Mouse (Mus musculus) monocyte, adult 2 months (primary cell): ENCODE data around the gene Sh2d3c.

Experiments used
- DNase-seq, 2 experiments: peaks; one replicate each; pipeline ENCODE4 v3.0.0; 2022; ENCODE audit warnings: low spot score in 2 of 2, low read depth in 1 of 2

The Sh2d3c gene

DNA sequence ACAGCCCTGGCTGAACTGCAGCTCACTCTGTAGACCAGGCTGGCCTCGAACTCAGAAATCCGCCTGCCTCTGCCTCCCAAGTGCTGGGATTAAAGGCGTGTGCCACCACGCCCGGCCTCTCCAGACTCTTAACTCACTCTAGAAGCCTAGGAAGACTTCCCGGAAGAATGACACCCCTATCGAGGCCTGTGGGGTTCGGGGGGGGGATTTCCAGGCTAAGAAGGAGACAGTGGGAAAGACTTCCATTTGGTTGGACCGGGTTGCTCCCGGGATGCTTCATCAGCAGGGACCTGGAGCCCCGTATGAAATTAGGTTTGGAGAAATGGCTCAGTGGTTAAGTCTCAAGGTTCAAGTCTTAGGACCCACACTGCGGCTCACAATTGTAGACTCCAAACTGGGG, 26.2 kb upstream of the Sh2d3c start:
- DNase-seq, result no peak

DNA sequence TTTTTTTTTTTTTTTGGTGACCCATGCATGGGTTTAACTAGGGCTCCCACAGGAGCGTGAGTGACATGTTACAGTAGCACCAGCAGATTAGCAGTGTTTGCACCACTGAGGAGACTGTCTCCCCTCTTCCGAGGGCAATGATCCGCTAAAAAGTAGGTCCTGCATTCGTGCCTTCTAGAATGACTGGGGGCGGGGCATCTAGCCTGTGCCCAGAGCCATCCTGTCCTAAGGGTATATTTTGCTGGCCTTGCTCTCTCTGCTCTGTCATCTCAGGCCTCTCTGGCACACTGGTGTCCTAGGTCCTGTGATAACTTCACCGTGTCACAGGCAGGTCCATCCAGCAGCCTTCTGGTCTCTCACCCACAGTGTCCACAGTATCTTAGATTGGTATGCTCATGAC, 21.2 kb upstream of the Sh2d3c start:
- DNase-seq, result no peak

DNA sequence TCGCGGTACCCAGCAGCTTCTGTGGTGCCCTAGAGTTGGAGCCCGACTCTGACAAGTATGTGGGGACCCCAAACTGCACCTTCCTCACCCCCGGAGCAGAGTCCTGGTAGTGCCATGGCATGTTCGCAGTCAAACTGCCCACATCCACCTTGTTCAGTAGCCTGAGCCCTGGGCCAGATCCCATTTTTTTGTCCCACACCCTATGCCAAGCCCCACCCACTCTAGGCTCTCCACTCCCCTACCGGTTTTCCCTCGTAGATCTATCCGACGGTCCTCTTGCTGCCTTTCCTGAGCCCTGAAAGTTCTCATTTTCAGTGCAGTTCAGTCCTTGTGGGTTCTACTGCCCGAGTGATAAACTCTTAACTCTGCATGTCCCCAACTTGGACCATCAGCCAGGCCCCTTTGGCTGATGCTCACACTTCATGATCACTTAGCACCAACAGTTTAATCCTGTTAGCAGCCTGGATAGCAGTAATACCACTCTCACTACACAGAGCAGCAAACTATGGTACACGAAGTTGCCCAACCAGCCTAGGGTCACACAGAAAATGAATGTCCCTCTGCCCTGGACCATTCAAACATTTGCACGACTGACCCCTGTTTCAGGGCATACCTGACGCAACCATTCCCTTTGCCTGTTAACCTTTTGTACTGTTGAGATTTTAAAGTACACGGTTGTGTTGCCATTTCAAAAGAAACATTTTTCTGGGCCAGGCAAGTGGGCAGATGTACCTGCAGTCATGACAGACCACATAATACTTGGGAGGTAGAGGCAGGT, 19.7 kb upstream of the Sh2d3c start:
- no peak for DNase-seq

DNA sequence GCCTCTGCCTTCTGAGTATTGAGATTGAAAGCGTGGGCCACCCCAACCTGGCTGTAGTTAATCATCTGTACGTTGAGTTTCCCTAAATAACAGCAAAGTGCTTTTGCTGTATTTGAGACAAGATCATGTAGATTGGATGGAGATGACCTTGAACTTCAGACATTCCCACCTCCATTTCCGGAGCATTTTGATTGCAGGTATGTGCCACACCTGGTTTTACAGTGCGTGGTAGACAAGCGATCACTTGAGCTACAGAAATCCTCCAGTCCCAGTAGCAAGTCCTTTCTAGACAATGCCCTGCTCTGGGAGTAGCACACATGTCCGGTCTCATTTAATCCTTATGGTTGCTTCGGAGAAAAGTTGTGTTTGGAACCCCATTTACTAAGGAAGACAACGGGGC, 17.8 kb upstream of the Sh2d3c start:
- no peak for DNase-seq

DNA sequence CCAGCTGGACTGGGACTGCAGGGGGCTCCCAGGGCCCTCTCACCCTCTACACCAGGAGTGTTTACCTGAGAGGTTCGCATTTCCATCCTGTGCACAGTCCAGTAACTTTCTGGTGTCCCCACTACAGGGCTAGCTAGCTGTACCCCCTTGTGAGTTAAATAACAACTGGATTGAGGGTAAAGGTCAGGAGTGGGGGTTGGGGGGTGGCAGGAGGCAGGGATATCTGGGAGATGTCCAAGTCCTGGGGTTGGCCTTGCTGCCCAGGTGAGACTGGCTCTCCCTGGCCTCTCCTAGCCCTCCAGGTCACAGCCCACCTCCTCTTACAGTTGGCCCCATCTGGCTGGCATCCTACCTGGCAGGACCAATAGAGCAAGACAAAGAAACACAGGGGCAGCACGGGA, 16.8 kb upstream of the Sh2d3c start, which contains the start of gene Fpgs:
Gene Fpgs, minus strand, starts transcription at position 125 of the 401 bp plus-strand sequence.
- no peak for DNase-seq

DNA sequence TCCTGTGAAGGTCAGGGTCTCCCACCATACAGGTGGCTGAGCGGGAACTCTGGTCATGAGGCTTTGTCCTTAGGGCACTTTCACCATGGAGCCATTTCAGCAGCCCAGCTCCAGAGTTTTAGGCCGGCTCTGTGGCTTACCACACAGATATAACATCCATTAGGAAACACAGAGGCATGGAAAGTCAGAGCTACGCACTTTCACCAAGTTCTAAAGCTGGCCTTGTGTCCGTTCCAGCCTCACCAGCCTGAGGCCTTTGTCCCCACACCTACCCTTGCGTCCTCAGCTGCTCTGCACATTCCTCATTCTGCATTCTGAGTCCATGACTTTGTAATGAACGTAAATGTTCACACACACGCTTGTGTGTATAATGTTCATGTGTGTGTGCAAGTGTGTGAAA, 15.8 kb upstream of the Sh2d3c start:
- DNase-seq, result no peak

DNA sequence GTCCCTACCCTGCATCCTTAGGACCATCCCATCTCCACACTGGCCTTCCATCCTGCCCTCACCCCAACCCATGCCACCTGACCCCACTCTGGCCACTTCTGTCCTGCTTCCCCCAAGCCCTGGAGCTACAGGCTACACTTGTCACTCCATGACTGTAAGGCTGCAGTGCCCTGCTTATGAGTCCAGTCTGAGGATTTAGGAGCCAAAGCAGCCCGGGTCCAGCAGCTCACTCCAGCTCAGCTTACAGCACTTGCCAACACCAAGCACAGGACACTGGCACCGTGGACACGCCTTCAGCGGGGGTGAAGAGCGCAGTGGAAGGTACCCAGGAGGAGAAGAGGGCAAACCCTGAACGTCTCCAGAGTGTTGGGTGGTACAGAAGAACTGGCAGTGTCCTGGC, 13.9 kb upstream of the Sh2d3c start:
- no peak for DNase-seq

DNA sequence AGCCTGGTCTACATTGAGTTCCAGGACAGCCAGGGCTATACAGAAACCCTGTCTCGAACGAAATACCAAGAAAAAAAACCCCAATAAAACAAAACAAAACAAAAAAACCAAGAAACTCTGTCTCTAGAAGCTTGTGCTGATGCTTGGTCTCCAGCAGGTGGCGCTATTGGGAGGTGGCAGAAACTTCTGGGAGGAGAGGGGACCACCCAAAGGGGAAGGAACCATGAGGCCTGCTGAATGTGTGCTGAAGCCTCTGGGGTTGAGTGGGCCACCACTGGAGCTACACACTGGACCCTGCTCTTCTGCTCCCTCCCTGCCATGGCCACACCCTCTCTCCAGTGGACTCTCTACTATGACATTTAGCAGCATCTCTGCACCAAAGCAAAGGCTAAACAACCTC, 12.2 kb upstream of the Sh2d3c start:
- peak in 1 of 2 experiments; percentile 42 for DNase-seq

DNA sequence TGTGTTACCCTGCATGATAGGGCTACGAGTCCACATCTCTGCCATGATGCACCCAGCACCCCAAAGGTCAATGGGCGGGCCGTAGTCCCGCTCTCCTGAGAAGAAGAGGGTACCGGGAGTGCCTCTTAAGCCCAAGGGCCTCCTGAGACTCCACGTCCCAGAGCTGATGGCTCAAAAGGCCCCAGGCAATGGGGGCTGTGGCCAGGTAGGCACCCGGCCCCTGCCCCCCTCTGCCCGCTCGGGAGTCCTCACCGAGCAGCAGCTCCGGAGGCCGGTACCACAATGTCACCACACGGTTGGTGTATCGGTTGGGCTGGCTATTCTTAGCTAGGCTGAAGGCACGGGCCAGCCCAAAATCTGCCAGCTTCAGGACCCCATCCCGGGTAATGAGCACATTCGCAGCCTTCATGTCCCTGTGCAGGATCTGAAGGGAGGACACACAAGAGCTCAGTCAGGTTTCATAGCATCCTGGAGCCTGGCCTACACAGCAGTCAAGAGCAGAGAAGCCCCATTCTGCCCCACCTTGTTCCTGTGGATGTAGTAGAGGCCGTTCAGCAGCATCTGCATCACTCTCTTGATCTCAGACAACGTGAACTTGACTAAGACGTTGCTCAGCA, 11.2 kb upstream of the Sh2d3c start:
- no peak for DNase-seq

DNA sequence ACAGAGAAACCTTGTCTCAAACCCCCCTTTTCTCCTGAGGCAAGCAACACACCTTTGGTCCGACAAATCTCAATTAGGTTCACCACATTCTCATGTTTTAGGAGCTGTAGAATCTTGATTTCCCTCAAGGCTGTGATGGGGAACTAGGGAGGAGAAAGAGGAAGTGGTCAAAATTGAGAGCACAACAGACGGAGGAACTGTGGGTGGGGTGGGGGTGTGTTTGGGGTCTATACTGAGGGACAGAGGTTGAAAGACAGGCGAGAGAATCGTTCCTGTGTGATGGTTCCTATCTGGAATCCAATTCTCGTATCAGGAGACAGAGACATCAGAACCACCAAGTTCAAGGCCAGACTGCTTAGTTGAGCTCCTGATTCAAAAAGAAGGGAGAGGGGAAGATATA, 10.4 kb upstream of the Sh2d3c start:
- peak in 1 of 2 experiments; percentile 44 for DNase-seq

DNA sequence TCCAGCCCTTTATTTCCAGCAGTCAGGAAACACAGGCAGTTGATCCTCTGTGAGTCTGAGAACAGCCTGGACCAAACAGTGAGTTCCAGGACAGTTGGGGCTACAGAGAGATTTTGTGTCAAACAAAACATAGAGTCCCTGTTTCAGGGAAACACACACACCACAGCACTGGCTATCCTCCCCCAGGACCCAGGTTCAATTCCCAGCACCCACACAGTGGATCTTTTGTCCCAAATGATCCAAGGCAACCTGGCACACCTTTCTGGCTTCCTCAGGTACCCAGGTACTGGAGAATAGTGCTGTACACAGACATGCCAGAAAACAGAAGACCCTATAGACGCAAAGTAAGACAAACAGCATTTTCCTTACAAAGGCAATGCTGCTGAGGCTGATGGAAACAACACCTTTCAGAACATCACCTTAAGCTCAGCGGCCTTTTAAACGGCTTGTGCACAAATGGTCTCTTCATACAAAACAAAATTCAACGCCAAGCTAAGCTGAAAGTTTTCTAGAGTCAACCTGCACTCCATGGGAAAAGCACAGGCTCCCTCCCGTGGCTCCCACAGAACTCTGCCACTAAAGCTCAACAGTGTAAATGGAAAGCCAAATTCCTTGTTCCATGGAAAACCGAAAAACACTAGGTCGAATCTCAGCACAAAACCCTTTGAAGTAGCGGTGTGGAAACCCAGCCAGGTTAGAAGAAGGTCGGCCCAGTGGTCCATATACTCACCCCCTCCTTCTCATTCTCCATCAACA, 9.4 kb upstream of the Sh2d3c start:
- DNase-seq, result no peak

DNA sequence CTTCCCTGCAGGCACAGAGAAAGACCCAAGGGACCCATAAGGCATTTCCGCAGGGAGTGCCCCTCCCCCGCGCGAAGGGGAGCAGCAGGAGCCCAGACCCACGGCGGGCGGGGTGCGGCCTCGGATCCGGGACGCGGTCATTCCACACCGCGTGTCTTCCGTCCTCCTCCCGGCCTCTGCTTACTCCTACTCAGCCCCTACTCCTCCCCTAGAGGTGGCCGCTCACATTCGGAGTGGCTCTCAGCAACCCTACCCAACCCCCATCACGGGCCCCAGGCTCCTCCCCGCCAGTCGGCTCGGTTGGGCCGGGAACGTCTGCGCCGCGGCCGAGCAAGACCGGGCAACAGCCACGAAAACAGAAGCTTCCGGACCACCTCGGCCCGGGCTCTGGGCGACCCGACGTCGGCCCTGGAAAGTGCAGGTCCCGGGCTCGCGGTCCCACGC, 8.7 kb upstream of the Sh2d3c start:
- DNase-seq, result peak in 1 of 2 experiments; percentile 54

DNA sequence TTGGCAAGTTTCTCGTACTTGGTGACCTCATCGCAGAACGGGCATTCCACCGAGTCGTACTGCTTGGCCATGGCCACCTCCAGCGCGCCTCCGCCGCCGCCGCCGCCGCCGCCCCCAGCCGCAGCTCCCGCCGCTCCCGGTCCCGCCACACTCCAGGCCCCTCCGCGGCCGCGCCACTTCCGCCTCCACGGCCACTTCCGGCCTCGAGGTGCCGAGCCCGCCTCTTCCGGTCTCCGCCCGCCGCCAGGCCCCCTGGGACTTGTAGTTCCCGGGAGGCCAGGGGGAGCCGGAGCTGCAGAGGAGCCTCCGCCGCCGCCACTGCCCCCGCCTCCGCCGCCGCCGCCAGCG, 8.3 kb upstream of the Sh2d3c start:
- peak; percentile 83 to 93 for DNase-seq

DNA sequence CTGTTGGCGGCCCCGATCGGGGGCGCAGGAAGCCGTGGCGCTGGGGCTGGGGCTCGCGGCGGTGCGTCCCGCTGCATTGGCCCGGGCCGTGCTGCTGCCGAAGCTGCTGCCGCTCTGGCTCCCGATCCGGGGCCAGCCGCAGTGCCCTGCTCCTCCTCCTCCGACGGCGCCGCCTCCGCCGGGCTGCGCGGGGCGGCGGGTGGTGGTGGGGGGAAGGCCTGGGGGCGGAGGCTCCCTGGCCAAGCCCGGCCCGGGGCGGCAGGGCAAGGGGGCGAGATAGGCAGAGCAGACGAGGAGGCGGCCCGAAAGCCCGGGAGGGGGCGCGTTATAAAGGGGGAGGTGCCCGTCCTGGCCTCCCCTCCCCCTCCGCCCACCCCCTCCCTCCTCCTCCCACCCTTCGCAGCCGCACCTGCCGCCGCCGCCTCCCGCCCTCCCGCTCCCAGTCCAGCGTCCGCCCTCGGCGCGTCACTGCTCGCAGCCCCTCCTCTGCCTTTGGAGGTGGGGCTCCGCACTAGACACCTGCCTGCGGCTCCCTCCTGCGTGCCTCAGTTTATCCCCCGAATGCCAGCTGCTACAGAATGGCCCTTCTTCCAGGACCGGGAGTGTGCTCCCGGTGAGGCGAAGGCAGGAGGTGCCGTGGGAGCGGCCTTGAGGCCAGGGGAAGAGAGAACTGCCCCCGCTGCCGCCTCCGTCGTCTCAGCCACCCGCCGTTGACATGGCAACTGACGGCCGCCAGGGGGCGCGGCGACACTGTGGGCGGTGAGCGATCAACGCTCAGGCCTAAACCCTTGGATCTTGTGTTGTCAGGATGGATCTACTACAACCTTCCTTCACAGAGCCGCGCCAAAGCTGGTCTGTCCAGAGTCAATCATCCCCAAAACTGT, 7.7 kb upstream of the Sh2d3c start, which contains the start of gene Cdk9:
Gene Cdk9, minus strand, starts transcription at position 143 of the 884 bp plus-strand sequence.
- peak; percentile 91 to 96 for DNase-seq

DNA sequence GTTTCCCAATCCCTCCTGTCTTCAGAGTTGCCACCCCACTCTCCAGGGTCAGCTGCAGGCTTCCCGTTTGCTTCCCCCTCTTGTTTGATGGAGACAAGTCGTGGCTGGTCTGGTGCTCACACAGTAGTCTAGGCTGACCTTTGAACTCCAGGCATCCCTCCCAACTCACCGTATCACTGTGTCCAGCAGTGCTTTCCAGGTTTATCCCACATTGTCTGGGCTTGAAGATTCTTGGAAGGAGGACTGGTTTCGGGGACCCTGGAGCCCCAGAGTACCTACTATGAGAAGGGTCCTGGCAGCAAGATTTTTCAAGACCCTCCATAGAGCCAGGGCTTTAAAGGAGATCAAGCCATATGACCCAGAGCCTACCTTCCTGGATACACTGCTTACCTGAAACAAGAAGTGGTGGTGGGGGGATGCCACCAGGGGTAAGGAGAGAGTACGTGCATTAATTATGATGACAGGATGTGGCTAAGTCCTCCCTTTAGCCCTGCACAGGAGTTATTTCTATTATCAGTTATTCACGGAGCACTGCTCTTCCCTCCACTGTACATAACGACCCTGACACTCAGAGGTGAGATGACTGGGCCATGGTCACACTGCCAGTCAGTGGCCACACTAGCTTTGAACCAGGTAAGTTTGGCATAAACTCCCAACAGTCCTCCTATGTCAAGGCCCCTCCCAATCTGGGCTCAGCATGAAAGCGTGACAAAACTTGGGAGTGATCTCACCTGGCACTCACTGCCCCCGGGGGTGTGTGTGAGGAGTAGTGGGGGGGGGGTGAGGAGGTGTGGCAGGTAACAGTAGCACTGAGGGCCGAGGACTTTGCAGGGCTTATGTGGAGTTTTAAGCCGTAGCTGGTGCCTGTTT, 6.5 kb upstream of the Sh2d3c start:
- no peak for DNase-seq

DNA sequence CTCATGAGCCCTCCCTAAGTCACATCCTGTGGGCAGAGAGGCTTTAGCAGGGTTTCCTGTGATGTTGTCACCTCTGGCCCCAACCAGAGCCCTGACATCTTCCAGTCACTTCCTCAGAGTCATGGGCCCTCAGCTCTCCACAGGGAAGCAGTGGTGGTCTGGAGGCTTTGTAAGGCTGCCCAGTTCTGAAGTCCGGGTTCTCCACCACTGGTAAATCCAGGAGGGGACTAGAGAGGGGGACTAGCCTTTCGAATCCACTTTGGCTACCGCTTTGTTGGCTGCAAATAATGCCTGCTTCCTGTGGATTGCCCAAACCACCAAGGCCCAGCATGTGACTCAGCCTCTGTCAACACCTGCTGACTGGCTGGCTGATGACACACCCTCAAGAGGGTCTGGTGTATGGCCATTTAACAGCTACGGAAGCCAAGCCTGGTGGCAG, 5.8 kb upstream of the Sh2d3c start:
- peak; percentile 77 for DNase-seq

DNA sequence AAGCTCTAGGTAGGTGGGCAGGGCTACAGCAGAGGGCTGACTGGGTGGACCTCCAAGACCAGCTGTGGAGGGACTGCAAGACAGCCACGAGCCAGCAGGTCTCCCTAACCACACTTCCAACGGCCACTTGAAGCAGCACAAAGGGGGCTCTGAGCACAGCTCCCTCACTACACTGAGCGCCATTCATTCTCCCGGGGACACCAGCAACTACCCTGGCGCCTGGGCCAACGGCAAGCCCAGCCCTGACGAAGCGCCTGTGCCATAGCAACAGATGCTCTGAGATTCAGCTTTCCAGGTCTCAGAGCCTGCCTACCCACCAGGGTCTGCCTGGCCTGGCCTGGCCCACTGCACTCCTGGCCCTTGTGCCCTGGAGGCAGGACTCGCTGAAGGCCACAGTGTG, 2.1 kb upstream of the Sh2d3c start:
- DNase-seq, result no peak

DNA sequence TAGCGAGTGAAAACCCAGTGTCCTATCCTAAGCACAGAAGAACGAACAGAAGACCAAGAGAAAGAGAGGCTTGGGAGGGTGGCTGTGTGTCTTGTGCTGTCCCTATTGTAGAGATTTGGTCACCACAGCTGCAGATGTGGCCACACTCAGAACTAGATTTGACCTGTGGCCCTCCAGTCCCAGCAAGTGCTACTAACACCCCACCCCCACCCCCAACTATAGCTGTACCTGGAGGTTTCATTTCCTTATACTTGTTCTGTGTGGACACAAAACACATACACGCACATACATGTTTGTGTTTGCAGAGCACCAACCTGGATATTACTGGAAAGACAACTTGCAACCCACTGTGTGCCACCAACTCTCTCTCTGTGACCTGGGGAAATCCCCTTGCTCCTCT, 802 bp upstream of the Sh2d3c start:
- no peak for DNase-seq

DNA sequence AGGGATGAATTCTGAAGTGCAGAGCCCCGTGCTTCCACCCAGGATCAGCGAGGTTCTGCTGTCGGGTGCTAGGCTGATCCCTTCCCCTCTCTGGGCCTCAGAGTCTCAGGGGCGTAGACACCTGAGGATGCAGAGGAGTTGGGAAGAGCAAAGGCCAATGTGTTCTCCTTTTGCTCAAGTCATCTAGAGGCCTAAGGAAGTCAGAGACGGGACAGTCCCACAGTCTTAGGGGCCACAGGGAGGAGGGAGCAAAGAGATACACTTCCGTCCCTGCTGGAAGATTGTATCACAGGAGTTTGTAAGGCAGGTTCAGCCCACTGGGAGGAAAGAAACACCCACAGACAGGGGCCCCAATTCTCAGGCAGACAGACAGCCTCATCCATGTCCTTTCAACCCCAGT, 1.2 kb downstream of the Sh2d3c start:
- DNase-seq, result peak in 1 of 2 experiments; percentile 33

DNA sequence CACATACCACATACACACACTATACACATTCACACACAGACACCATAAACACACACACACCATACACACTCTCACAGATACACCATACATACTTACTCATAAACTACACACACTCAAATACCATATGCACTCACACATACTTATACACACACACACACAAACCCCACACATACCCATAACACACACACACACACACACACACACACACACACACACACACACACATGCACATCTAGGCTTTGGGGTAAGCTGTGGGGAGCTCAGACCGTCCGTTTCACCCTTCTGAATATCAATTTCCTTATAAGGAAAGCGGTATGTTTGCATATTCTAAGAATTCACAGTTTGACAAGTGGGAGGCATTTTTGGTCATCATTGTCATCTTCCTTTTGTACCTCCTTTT, 1.7 kb downstream of the Sh2d3c start:
- DNase-seq, result no peak
